Mouse (Mus musculus): ENCODE data around the gene Tril. TPM values are rescaled to one million over a fixed set of nuclear protein-coding genes. Genes with fewer than 3 reads are reported as not detected.

Tril gene
- total RNA-seq, 1 experiment: 2.4 TPM

DNA sequence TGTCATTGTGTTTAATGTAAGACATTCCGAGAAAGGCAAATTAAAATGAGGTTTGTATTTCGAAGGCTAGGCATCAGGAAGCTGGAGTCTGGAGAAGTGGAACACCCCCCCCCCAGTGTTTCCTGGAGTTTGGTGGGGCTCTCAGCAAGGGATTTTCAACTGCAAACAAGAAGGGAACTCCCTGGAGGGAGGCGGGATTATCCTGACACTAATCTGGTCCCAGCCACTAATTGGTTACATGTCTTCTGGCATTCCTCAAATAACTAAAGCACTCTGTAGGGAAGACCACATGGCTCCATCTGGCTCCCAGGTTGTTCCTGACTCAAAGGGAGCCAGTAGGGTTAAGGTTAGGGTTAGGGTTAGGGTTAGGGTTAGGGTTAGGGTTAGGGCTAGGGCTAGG is 23.8 kb downstream of the Tril start:
- Histone ChIP-seq H3K27ac (ENCODE audit: insufficient read depth, low read depth, low read length, poor library complexity, severe bottlenecking) (no peak overlapping the region), H3K9ac (ENCODE audit: insufficient read depth, low read depth, low read length, poor library complexity, severe bottlenecking) (no peak overlapping the region), H3K4me1 (ENCODE audit: control insufficient read depth in 2 of 2, insufficient read depth in 2 of 2, low read length in 2 of 2, poor library complexity in 1 of 2) (peaks cover 17 to 25% of the 10 kb centered on the region in 2 experiments), H3K9me3 (ENCODE audit: control insufficient read depth, insufficient read depth, low read depth, low read length) (no peaks in the 10 kb centered on the region), H3K4me3 (ENCODE audit: insufficient read depth in 1 of 2, low read depth in 1 of 2, low read length in 2 of 2, poor library complexity in 1 of 2, severe bottlenecking in 1 of 2) (no peak overlapping the region), H3K36me3 (ENCODE audit: control insufficient read depth, insufficient read depth, low read length, poor library complexity, severe bottlenecking) (no peaks in the 10 kb centered on the region)
- no peak for DNase-seq (ENCODE audit: low read depth, low spot score)
- in situ Hi-C loops (cut with MboI; ENCODE audit: low sequenced_read_pairs in 2 of 2, unreplicated experiment in 2 of 2): no loop called here
- TF ChIP-seq CHD2 (IDR thresholded peaks at IDR 0.05; ENCODE audit: low read depth, low read length) (no peak), HCFC1 (IDR thresholded peaks at IDR 0.05; ENCODE audit: borderline replicate concordance, insufficient read depth, low read length) (no peak), MAFK (IDR thresholded peaks at IDR 0.05; ENCODE audit: insufficient read depth, low read depth, low read length) (no peak), ZC3H11A (IDR thresholded peaks at IDR 0.05; ENCODE audit: borderline replicate concordance, low read depth, low read length) (no peak), ZNF384 (IDR thresholded peaks at IDR 0.05; ENCODE audit: low read depth, low read length) (no peak)

DNA sequence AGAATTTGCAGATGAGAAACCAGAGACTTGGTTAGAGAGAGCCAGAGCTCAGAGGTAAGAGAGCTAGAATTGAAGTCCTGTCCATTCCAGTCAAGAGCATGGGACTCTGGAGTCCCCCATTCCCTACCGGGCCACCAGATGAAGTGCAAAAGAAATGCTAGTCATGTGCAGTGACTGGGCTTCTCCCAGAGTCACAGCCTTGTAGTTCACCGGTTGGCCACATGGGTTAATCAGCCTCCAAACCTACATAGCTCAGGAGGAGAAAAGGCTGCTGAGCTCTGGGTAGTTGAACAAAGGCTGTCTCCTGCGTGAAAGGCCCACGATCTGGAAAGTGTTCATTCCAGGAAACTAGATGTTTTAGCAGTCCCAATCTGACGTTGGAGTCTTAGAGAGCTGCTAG is 24.8 kb downstream of the Tril start:
- in situ Hi-C loops (cut with MboI; ENCODE audit: low sequenced_read_pairs in 2 of 2, unreplicated experiment in 2 of 2): no loop called here
- H3K4me1 ChIP-seq (ENCODE audit: control insufficient read depth in 2 of 2, insufficient read depth in 2 of 2, low read length in 2 of 2, poor library complexity in 1 of 2): peaks cover 12 to 19% of the 10 kb centered on the region in 2 experiments
- H3K9me3 ChIP-seq (ENCODE audit: control insufficient read depth, insufficient read depth, low read depth, low read length): no peaks in the 10 kb centered on the region
- H3K9ac ChIP-seq (ENCODE audit: insufficient read depth, low read depth, low read length, poor library complexity, severe bottlenecking): no peak overlapping the region; the same call in 1 of the 2 replicates
- no peak overlapping the region for H3K27ac ChIP-seq (ENCODE audit: insufficient read depth, low read depth, low read length, poor library complexity, severe bottlenecking)
- H3K36me3 ChIP-seq (ENCODE audit: control insufficient read depth, insufficient read depth, low read length, poor library complexity, severe bottlenecking): no peaks in the 10 kb centered on the region
- no peak for TF ChIP-seq HCFC1 (IDR thresholded peaks at IDR 0.05; ENCODE audit: borderline replicate concordance, insufficient read depth, low read length)
- no peak for TF ChIP-seq MAFK (IDR thresholded peaks at IDR 0.05; ENCODE audit: insufficient read depth, low read depth, low read length)
- TF ChIP-seq ZNF384 (IDR thresholded peaks at IDR 0.05; ENCODE audit: low read depth, low read length): no peak
- TF ChIP-seq CHD2 (IDR thresholded peaks at IDR 0.05; ENCODE audit: low read depth, low read length): no peak
- no peak for TF ChIP-seq ZC3H11A (IDR thresholded peaks at IDR 0.05; ENCODE audit: borderline replicate concordance, low read depth, low read length)
- no peak overlapping the region for H3K4me3 ChIP-seq (ENCODE audit: insufficient read depth in 1 of 2, low read depth in 1 of 2, low read length in 2 of 2, poor library complexity in 1 of 2, severe bottlenecking in 1 of 2)
- DNase-seq (ENCODE audit: low read depth, low spot score): peak; percentile 77

DNA sequence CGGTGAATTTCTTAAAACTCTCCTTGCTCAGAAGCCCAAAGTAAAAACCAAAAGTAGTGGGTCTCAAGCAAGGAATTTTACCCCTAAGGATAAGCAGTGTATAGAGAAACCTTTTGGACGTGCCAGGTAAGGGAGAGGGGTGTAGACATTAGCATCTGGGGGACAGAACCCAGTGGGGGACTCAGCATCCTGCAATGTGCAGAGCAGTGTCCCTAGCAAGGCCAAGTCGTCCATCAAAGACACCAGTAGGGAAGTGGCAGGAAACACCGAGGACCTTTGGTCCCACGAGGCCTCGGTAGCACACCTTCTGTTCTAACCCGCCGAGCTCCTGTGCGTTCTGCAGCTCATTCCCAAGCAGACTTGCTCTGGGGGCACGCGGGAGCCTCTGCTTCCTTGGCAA is 25.6 kb downstream of the Tril start:
- in situ Hi-C loops (cut with MboI; ENCODE audit: low sequenced_read_pairs in 2 of 2, unreplicated experiment in 2 of 2): no loop called here
- no peak for DNase-seq (ENCODE audit: low read depth, low spot score)
- Histone ChIP-seq H3K27ac (ENCODE audit: insufficient read depth, low read depth, low read length, poor library complexity, severe bottlenecking) (no peak overlapping the region), H3K4me1 (ENCODE audit: control insufficient read depth in 2 of 2, insufficient read depth in 2 of 2, low read length in 2 of 2, poor library complexity in 1 of 2) (peaks cover 11 to 14% of the 10 kb centered on the region in 2 experiments; a peak in 3 of 4 replicates), H3K9me3 (ENCODE audit: control insufficient read depth, insufficient read depth, low read depth, low read length) (no peaks in the 10 kb centered on the region), H3K9ac (ENCODE audit: insufficient read depth, low read depth, low read length, poor library complexity, severe bottlenecking) (no peak overlapping the region; the same call in 1 of the 2 replicates), H3K4me3 (ENCODE audit: insufficient read depth in 1 of 2, low read depth in 1 of 2, low read length in 2 of 2, poor library complexity in 1 of 2, severe bottlenecking in 1 of 2) (peak overlapping the region; percentile 5 to 38; a peak in 1 of 4 replicates), H3K36me3 (ENCODE audit: control insufficient read depth, insufficient read depth, low read length, poor library complexity, severe bottlenecking) (no peaks in the 10 kb centered on the region)
- TF ChIP-seq MAFK (IDR thresholded peaks at IDR 0.05; ENCODE audit: insufficient read depth, low read depth, low read length) (no peak), HCFC1 (IDR thresholded peaks at IDR 0.05; ENCODE audit: borderline replicate concordance, insufficient read depth, low read length) (no peak), CHD2 (IDR thresholded peaks at IDR 0.05; ENCODE audit: low read depth, low read length) (no peak), ZNF384 (IDR thresholded peaks at IDR 0.05; ENCODE audit: low read depth, low read length) (no peak), ZC3H11A (IDR thresholded peaks at IDR 0.05; ENCODE audit: borderline replicate concordance, low read depth, low read length) (no peak)

DNA sequence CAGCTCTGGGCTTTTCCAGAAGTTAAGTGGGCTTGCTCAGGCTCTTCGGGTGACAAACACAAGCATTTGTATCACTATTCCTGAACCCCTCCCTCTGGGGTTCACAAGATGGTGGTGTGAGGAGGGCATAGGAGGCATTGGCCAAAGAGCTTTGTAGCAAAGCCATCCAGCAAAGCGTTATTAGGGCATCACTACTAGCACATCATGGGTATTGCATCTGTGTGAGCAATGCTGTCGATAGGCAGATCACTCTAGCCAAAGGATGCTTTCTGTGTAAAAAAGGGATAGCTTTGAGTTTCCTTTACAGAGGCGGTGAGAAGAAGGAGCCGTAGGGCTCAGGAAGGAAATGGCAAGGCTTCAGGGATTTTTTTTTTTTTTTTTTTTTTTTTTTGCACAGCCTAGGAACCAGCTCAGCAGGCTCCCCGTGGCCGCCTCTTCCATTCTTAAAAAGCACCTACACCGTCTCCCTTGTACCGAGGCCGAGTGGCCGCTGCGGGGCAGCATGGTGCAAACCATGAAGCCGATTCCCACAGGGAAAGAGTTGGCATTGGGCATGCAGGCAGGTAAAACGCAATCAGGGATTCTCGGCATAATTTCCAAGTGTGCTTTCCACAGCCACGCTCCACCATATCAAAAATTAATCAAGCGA is 26.2 kb downstream of the Tril start:
- peak; percentile 62 for DNase-seq (ENCODE audit: low read depth, low spot score)
- in situ Hi-C loops (cut with MboI; ENCODE audit: low sequenced_read_pairs in 2 of 2, unreplicated experiment in 2 of 2): no loop called here

More for the DNA sequence above, 26.2 kb downstream of the Tril start:
- H3K9me3 ChIP-seq (ENCODE audit: control insufficient read depth, insufficient read depth, low read depth, low read length): no peaks in the 10 kb centered on the region
- H3K4me1 ChIP-seq (ENCODE audit: control insufficient read depth in 2 of 2, insufficient read depth in 2 of 2, low read length in 2 of 2, poor library complexity in 1 of 2): peaks cover 8% of the 10 kb centered on the region in 2 experiments; a peak in 3 of 4 replicates
- TF ChIP-seq ZC3H11A (IDR thresholded peaks at IDR 0.05; ENCODE audit: borderline replicate concordance, low read depth, low read length) (peak; percentile 52; the same call in 1 of the 2 replicates), ZNF384 (IDR thresholded peaks at IDR 0.05; ENCODE audit: low read depth, low read length) (peak; percentile 93), CHD2 (IDR thresholded peaks at IDR 0.05; ENCODE audit: low read depth, low read length) (no peak), MAFK (IDR thresholded peaks at IDR 0.05; ENCODE audit: insufficient read depth, low read depth, low read length) (no peak)
- H3K36me3 ChIP-seq (ENCODE audit: control insufficient read depth, insufficient read depth, low read length, poor library complexity, severe bottlenecking): no peaks in the 10 kb centered on the region
- H3K9ac ChIP-seq (ENCODE audit: insufficient read depth, low read depth, low read length, poor library complexity, severe bottlenecking): no peak overlapping the region
- no peak overlapping the region for H3K4me3 ChIP-seq (ENCODE audit: insufficient read depth in 1 of 2, low read depth in 1 of 2, low read length in 2 of 2, poor library complexity in 1 of 2, severe bottlenecking in 1 of 2)
- H3K27ac ChIP-seq (ENCODE audit: insufficient read depth, low read depth, low read length, poor library complexity, severe bottlenecking): no peak overlapping the region

All from ES-E14 (cell line).